Mouse (Mus musculus) right cerebral cortex, postnatal 14 days (tissue): ENCODE results near the gene Cdc42bpb.

Experiments used
- DNase-seq: peaks from one replicate; pipeline ENCODE4 v3.0.0; 2022

Cdc42bpb gene

GRCm38 (mm10) chr12:111333020-111333605 lies 44.4 kb downstream of the Cdc42bpb start:
- DNase-seq: no peak

- no peak for DNase-seq
Observed at GRCm38 (mm10) chr12:111332443-111332842, 45.1 kb downstream of the Cdc42bpb start.

GRCm38 (mm10) chr12:111331573-111331972 lies 45.9 kb downstream of the Cdc42bpb start:
- no peak for DNase-seq

- DNase-seq: no peak
Observed at GRCm38 (mm10) chr12:111329281-111329680, 48.2 kb downstream of the Cdc42bpb start.

GRCm38 (mm10) chr12:111328360-111328759 lies 49.2 kb downstream of the Cdc42bpb start:
- no peak for DNase-seq

GRCm38 (mm10) chr12:111325744-111326424 lies 51.6 kb downstream of the Cdc42bpb start:
- no peak for DNase-seq

- no peak for DNase-seq
Observed at GRCm38 (mm10) chr12:111324949-111325348, 52.6 kb downstream of the Cdc42bpb start.

- no peak for DNase-seq
Observed at GRCm38 (mm10) chr12:111324536-111324935, 53.0 kb downstream of the Cdc42bpb start.

GRCm38 (mm10) chr12:111323423-111323822 lies 54.1 kb downstream of the Cdc42bpb start:
- DNase-seq: no peak

GRCm38 (mm10) chr12:111321832-111322231 lies 55.7 kb downstream of the Cdc42bpb start:
- DNase-seq: no peak

- no peak for DNase-seq
Observed at GRCm38 (mm10) chr12:111320549-111320948, 57.0 kb downstream of the Cdc42bpb start.

- DNase-seq: no peak
Observed at GRCm38 (mm10) chr12:111317694-111318093, 59.8 kb downstream of the Cdc42bpb start.

GRCm38 (mm10) chr12:111314273-111314672 lies 63.2 kb downstream of the Cdc42bpb start:
- no peak for DNase-seq

- DNase-seq: no peak
Observed at GRCm38 (mm10) chr12:111311775-111312174, 65.7 kb downstream of the Cdc42bpb start.

GRCm38 (mm10) chr12:111309931-111310330 lies 67.6 kb downstream of the Cdc42bpb start:
- no peak for DNase-seq

- DNase-seq: no peak
Observed at GRCm38 (mm10) chr12:111309256-111309655, 68.3 kb downstream of the Cdc42bpb start.

GRCm38 (mm10) chr12:111306821-111307220 lies 70.7 kb downstream of the Cdc42bpb start:
- no peak for DNase-seq

GRCm38 (mm10) chr12:111303702-111304337 lies 73.7 kb downstream of the Cdc42bpb start:
- DNase-seq: no peak

- no peak for DNase-seq
Observed at GRCm38 (mm10) chr12:111302018-111302345, 75.5 kb downstream of the Cdc42bpb start.

GRCm38 (mm10) chr12:111301322-111302017 lies 76.0 kb downstream of the Cdc42bpb start:
- DNase-seq: no peak

GRCm38 (mm10) chr12:111293025-111293424 lies 84.5 kb downstream of the Cdc42bpb start:
- DNase-seq: no peak

GRCm38 (mm10) chr12:111284532-111284931 lies 93.0 kb downstream of the Cdc42bpb start:
- DNase-seq: no peak

- DNase-seq: no peak
Observed at GRCm38 (mm10) chr12:111283573-111283972, 93.9 kb downstream of the Cdc42bpb start.

- no peak for DNase-seq
Observed at GRCm38 (mm10) chr12:111276371-111276770, 101.1 kb downstream of the Cdc42bpb start.
